Mouse (Mus musculus): ENCODE results near the gene Slc37a3. TPM values are rescaled to one million over a fixed set of nuclear protein-coding genes. Genes with fewer than 3 reads are reported as not detected.
"Not testable (repeated sequence)": the region's sequence is repeated elsewhere in the genome, so short reads cannot be mapped to it uniquely, and the experiment has no call there.

Slc37a3 gene
- 10 to 100 TPM; 16.9 to 18.4 TPM for total RNA-seq (2021)
- long read RNA-seq, experiment 1, full-length matches to known transcripts = 5 of 9 reads
- long read RNA-seq, experiment 1, partial matches to known transcripts = 0 of 9 reads
- long read RNA-seq, experiment 1, other reads (novel, unspliced or antisense) = 4 of 9 reads
- long read RNA-seq, experiment 2, full-length matches to known transcripts = 5 of 8 reads
- long read RNA-seq, experiment 2, partial matches to known transcripts = 0 of 8 reads
- long read RNA-seq, experiment 2, other reads (novel, unspliced or antisense) = 3 of 8 reads

DNA sequence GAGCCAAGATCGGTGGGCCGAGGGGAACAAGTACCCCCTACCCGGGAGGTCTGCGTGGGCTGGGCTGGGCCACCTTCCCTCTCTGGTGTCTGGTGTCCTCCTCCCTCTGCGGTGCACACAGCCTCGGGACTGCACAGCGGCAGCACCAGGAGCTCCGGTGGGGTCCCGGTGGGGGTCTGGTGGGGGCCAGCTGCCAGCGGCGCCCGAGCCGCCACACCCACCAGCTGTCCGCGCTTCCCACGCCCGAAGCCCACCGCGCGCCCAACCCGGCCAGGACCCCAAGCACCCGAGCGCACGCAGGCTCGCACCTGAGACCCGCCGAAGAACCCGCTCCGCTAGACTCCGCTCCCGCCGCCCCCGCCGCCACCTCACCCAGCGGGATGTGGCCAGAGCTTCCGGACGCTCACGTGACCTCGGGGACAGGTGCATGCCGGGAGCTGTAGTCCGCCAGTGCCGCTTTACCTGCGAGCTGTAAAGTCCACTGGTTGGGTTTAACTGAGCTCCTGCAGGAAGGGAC lies at the start of gene Slc37a3:
TSS of gene Slc37a3 (minus strand) at position 365 of the 517 bp plus-strand sequence.
- peak; percentile 90 to 92 for DNase-seq

DNA sequence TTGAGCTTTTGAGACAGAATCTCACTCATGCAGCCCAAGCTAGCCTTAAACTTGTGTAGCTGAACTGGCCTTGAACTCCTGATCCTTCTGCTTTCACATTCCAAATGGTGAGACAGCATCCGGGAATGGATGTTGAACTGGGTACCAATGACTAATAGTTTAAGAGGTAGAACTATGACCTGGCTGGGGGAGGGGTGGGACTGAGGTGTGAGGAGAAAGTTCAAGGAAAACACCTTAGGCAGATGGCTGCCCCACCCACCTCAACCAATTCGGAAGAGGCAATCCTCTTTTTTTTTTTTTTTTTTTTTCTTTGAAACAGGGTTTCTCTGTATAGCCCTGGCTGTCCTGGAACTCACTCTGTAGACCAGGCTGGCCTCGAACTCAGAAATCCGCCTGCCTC lies 49.2 kb upstream of the Slc37a3 start:
- no peak for DNase-seq

- DNase-seq = no peak
Observed at GRCm38 (mm10) chr6:39425181-39425580, 47.7 kb upstream of the Slc37a3 start.

DNA sequence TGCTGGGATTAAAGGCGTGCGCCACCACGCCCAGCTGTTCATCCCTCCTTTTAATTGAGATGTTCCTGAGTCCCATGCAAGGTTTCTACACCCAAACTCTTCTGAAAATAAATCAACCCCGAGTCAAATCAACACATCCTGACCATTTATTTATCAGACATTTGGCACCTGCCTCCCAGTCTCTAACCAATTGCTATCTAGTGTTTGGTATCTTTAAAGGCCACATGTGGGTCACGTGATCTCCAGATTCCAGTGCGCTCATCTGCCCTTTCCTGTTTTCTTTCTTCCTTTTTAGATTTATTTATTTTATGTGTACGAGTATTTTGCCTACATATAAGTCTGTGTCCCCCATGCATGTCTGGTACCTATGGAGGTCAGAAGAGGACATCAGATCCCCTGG lies 46.2 kb upstream of the Slc37a3 start:
- DNase-seq = no peak

- no peak for DNase-seq
Observed at GRCm38 (mm10) chr6:39423130-39423551, 45.7 kb upstream of the Slc37a3 start.

DNA sequence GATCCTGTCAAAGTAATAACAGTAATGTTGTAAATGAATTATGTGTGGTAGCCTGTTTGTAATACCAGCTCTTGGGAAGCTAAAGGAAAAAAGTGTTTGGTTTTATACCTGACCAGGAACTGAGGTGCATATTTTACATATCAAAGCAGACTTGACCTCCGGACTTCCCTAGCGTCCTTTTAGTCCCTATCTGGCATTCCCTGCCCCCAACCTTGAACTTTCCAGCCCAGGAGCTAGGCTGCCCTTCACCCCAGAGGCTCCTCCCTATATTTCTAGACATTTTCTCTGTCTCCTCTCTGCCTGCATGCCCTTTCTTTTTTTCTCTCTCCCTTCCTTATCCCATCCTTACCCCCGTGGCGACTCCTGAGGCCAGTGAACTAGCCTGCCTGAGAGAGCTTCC lies 43.4 kb upstream of the Slc37a3 start:
- no peak for DNase-seq

DNA sequence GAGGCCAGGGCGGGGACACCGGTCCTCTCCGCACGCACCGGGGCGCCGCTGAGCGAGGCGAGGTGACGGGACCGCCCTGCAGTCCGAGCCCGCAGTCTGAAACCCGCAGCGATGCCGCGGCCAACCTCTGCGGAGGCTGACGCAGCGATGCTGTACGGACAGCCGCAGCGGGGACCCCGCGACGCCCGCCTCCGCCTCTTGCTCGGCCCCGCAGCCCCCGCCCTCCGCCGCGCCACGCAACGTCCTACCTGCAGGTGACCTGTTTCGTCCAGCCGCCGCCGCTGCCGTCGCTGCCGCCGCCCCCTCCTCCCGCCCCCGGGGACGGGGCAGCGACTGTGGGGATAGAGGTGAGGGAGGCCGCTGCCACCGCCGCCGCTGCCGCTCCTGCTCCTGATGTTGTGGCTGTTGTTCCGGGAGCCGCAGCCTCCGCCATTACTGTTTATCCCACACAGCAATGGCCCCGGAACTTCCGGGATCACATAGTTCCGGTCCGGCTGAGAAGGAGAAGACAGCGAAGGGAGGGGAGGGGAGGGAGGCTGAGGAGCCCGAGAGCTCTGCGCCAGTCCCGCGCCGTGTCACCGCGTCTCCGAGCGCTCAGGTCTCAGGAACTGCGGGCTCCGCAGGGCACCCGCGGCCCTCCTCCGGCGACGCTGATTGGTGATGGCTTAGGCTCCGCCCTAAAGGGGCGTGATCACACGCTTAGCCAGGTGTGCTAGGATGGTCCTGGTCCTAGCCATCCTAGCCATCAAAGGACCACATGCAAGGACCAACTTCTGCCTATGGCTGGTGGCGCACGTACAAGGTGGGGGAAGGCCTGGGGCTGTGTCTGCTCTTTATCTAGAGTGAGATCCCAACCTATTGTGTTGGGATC lies 42.6 kb upstream of the Slc37a3 start, which contains the start of gene Mkrn1:
TSS of gene Mkrn1 (minus strand) at position 612 of the 871 bp plus-strand sequence.
- DNase-seq = peak; percentile 81 to 82

DNA sequence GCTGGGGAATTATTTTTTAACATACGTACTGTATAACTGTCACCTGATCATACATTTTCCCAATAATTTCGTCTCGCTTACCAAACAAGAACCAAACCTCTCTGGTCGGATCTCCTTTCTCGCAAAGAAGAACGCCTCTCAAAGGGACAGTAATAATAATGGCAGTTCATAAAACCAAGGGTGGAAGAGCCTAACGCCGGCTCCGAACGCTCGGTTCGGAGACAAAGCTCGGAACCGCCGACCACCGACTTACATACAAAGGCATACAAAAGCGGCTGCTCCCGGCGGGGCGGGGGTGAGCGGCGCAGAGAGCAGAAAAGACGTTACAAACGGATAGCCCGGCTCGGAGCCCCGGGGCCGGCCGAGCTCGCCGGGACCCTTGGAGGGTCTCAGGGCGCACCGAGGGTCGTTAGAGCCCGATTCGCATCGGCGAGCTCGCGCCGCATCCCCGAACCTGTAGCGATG lies 41.9 kb upstream of the Slc37a3 start:
- no peak for DNase-seq

GRCm38 (mm10) chr6:39416654-39417053 lies 39.2 kb upstream of the Slc37a3 start:
- DNase-seq = not testable (repeated sequence)

DNA sequence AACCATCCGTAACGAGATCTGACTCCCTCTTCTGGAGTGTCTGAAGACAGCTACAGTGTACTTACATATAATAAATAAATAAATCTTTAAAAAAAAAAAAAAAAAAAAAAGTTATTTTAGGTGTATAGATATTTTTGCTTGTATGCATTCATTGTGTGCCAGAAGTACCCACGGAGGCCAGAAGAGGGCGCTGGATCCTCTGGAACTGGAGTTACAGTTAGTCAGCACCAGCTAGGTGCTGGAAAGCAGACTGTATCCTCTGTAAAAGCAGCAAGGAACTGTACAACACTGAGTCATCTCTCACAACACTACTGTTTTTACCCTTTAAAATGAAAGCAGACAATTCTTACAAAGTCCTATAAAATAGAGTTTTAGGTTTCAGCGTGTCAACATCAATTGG lies 38.3 kb upstream of the Slc37a3 start:
- DNase-seq = peak; percentile 40 to 80

DNA sequence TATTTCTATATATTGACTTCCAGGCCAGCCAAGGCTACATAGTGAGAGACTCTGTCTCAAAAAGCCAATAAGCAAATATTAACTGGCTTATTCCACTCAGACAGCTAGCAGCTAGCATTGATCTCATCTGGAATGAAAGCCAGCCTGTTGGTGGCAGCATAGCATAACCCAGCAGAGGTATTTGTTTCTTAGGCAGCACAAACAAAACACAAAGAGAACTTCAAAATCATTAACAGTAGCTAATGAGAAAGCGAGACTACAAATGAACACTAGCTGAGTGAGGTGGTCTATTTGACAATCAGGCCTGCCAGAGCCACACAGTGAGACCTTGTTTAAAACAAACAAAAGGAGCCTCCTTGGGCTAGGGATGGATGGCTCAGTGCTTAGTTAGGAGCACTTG lies 36.6 kb upstream of the Slc37a3 start:
- DNase-seq = no peak

DNA sequence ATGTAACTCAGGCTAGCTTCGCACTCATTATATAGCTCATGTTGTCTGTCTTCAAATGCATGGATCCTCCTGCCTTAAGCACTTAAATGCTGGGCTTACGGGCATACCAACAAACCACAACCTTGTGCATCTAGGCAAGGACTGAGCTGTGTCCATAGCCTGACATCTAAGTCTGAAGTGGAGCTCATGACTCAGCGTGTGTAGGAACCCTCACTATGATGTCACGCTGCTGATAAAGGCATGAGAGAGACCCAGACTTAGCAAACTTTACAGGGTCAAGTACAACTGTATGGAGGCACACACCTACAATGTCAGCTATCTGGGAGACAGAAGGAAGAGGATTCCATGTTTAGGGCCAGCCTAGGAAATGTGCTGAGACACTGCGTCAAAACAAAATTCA lies 29.0 kb upstream of the Slc37a3 start:
- no peak for DNase-seq

DNA sequence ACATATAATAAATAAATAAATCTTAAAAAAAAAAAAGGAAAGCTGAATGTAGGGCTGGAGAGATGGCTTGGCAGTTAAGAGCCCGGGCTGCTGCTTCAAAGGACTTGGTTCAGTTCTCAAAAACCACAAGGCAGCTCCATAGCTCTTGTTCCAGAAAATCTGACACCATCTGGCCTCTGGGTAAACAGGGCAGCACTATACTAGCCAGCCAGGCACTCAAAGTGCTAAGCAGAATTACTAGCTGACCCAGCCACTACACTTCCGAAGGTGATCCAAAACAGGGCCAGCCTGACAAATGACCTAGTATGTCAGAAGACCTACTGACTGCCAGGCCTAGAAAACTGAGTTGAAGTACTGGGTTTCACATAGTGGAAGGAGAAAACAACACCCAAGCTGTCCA lies 25.7 kb upstream of the Slc37a3 start:
- DNase-seq = no peak

GRCm38 (mm10) chr6:39400343-39400742 lies 22.9 kb upstream of the Slc37a3 start:
- peak in 1 of 2 experiments; percentile 46 for DNase-seq

GRCm38 (mm10) chr6:39398342-39398741 lies 20.9 kb upstream of the Slc37a3 start:
- DNase-seq = no peak

GRCm38 (mm10) chr6:39397046-39397445 lies 19.6 kb upstream of the Slc37a3 start:
- no peak for DNase-seq

DNA sequence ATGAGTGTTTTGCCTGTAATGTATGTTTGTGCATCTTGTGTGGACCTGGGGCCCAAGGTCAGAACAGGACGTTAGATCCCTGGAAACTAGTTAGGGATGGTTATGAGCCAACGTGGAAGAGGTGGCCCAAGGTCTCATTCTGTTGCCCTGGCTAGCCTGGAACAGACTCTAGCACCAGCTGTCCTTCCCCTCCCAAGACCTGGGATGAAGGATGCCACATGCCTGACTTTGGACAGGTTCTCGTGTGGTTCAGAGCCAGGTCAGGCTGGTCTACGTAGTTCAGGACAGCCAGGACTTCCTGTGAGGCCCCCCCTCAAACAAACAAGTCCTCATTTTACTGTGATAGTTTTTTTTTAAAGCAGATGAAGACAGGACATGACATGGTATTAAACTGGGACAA lies 18.4 kb upstream of the Slc37a3 start:
- no peak for DNase-seq

DNA sequence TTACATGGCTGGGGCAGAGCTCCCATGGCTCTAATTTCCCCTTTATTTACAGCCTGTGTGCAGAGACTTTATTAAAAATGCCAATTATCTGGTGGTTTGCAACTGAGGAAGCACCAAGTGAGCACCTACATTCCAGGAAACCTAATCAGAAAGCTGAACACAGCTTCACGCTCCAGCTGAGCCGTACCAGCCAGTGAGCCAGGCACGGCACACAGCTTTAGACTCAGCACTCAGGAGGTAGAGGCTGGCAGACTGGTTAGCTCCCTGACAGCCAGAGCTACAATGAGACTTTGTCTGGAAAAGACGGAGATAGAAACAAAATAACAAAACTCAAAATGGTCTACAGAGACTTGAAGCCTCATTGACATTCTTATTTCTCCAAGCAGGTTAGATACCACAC lies 18.0 kb upstream of the Slc37a3 start:
- no peak for DNase-seq

DNA sequence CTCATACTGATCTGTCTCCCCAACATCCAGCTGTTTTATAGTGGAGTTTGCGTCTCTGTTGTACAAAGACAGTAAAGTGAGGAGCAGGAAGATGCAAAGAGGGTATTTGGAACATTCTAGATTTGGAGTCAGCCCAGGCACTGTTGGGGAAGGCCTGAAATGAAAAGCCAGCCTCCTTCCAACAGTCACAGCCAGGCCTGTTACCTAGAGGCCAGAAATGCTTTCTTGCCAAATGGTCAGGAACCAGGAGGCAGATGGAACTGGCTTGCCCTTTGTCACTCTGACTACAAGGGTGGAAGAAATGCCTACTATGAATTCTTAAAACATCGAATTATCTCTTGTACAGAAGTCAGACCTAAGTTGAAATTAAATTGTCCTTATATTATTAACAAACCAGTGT lies 12.5 kb upstream of the Slc37a3 start:
- DNase-seq = no peak

DNA sequence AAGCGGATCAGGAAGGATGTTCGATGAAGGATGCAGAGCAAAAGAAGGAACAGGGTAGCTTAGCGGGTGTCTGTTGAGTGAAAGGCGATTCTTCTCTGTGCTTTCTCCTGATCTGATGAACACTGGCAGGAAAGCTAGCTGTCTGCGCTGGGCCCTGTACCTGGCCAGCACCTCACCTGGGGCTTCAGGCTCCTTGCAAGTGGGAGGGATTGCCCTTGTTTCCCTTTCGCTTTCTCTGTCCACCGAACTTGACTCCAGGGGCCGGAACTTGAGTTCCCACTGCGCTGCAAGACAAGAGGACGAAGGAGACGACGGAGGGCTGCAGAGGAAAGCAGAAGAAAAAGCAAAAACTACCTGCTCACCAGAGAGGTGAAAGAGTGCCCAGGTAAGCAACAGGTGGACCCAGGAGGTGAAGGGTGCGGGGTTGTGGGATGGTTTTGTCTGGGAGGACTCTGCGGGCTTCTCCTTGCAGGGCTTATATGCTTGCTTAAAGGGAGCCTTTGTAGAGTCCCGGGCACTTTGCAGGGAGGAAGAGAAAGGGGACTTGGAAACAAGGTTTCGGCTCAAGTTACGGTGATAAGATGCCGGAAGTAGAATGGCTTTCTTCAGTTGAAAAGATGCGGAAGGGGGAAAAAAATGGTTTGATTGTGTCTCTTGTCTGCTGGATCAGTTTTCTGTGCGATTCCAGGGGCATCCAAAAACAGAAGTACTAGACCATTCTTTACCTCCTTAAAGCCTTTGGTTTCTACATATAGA lies 3.8 kb upstream of the Slc37a3 start, which contains the start of gene Rab19:
TSS of gene Rab19 (plus strand) at position 51 of the 756 bp plus-strand sequence.
- peak; percentile 45 to 58 for DNase-seq

GRCm38 (mm10) chr6:39380276-39380675 lies 2.8 kb upstream of the Slc37a3 start:
- no peak for DNase-seq

DNA sequence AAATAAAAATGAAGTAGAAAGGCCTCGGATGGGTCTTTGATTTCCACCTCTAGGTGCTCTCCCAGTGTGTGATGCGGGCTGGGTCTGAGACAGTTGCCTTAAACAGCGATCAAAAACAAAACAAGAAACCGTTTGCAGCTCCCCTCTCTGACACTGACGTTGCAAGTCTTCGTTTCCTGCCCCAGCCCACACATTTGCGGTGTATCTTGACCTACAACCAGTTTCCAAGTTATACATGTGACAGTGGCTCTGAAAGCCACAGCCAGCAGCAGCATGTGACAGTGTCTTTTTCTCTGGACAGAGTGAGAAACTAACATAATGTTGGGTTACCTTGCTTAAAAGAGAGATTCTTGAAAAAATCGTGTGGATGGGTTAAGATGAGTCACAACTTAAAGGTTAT lies 2.3 kb upstream of the Slc37a3 start:
- peak; percentile 7 to 24 for DNase-seq

All from heart, adult 18-20 months (tissue).